Mouse (Mus musculus) myocyte (in vitro differentiated cells): ENCODE results near the gene Ubc.

Experiments
- CEBPB ChIP-seq: IDR thresholded peaks from 2 replicates; pipeline ENCODE4 v1.6.1; 2011; ENCODE audit warnings: mild to moderate bottlenecking, moderate library complexity; ENCODE audit not compliant: poor library complexity, insufficient read depth, severe bottlenecking
- E2F4 ChIP-seq: IDR thresholded peaks from one replicate; pipeline ENCODE4 v1.6.1; 2011; ENCODE audit warnings: mild to moderate bottlenecking, control low read depth, moderate library complexity; ENCODE audit not compliant: insufficient read depth
- MAX ChIP-seq: IDR thresholded peaks from one replicate; pipeline ENCODE4 v1.6.1; 2011; ENCODE audit warnings: low read depth, mild to moderate bottlenecking, control low read depth
- MYOG ChIP-seq, 3 experiments: IDR thresholded peaks; one replicate each; pipeline ENCODE4 v1.6.1; 2011; ENCODE audit warnings: control low read depth in 2 of 3, low read depth in 2 of 3, mild to moderate bottlenecking in 2 of 3; ENCODE audit not compliant: insufficient read length in 2 of 3, control insufficient read depth in 1 of 3, insufficient read depth in 1 of 3
- POLR2A ChIP-seq: IDR thresholded peaks from one replicate; pipeline ENCODE4 v1.6.1; 2011; ENCODE audit warnings: low read depth, mild to moderate bottlenecking, control low read depth, moderate library complexity; ENCODE audit not compliant: insufficient read length
- POLR2AphosphoS2 ChIP-seq: IDR thresholded peaks from one replicate; pipeline ENCODE4 v1.6.1; 2011; ENCODE audit warnings: low read depth, control low read depth; ENCODE audit not compliant: insufficient read length
- TCF12 ChIP-seq: IDR thresholded peaks from one replicate; pipeline ENCODE4 v1.6.1; 2011; ENCODE audit warnings: mild to moderate bottlenecking, control low read depth; ENCODE audit not compliant: poor library complexity, insufficient read depth, severe bottlenecking
- USF1 ChIP-seq: IDR thresholded peaks from one replicate; pipeline ENCODE4 v1.6.1; 2011; ENCODE audit warnings: low read depth, mild to moderate bottlenecking, control low read depth, moderate library complexity

GRCm38 (mm10) chr5:125416183-125416582 is 26.2 kb upstream of the Ubc start:
- TF ChIP-seq TCF12, result no peak
- TF ChIP-seq CEBPB, result no peak
- TF ChIP-seq POLR2A, result no peak
- no peak for TF ChIP-seq USF1
- no peak for TF ChIP-seq MAX
- no peak for TF ChIP-seq POLR2AphosphoS2
- no peak for TF ChIP-seq E2F4
- TF ChIP-seq MYOG (IDR thresholded peaks at IDR 0.05; ENCODE audit: control insufficient read depth in 1 of 3, insufficient read depth in 1 of 3, insufficient read length in 2 of 3, low read depth in 2 of 3), result no peak
